33 mouse cellular contexts compared by ENCODE assay signal in the genomic region with DNA sequence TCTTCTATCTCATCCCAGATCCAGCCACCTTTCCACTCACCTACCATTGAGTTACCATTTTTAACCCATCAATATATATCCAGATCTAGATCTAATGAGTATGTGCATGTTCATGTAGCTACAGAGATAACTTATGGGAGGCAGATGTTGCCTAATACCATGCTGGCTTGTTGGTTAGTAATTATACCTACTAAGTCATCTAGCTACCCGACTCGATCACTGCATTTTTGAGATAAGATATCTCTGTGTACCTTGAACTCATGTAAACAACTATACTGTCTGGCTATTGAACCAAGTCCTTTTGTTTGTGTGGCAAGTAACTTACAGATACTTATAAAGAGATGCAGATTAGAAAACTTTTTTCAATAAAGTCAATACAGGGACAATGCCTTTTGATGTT. TPM values are rescaled to one million over a fixed set of nuclear protein-coding genes. Genes with fewer than 3 reads are reported as not detected.
"Had no signal": no experiment of that assay in that cellular context is flagged by ENCODE, and none has a peak within 500 bp of the region (broad histone marks: within the 10 kb centered on the region; RNA-seq: fewer than 3 reads in every experiment).

No protein-coding gene starts in this region.

- DNase-seq: heart, postnatal 10 days; heart, postnatal 14 days; heart, postnatal 36 days; heart, postnatal 4 days; kidney, adult 11 months; kidney, adult 18-20 months; kidney, adult 2 months; kidney, adult 8-10 months; kidney, adult 9 months; kidney, postnatal 10 days; kidney, postnatal 14 days; kidney, postnatal 25 days; kidney, postnatal 36 days; kidney, postnatal 4 days; layer of hippocampus, adult 9-11 months; layer of hippocampus, postnatal 36 days had no signal

- H3K4me1 ChIP-seq: heart, embryonic 10.5 days; heart, embryonic 12.5 days; heart, embryonic 13.5 days; heart, embryonic 15.5 days; hindbrain, embryonic 10.5 days; hindbrain, embryonic 12.5 days; hindbrain, embryonic 13.5 days; hindbrain, embryonic 15.5 days; kidney, embryonic 15.5 days had no signal

- H3K27ac ChIP-seq: heart, embryonic 10.5 days; heart, embryonic 13.5 days; heart, embryonic 15.5 days; hindbrain, embryonic 10.5 days; hindbrain, embryonic 12.5 days; hindbrain, embryonic 13.5 days; hindbrain, embryonic 14.5 days; hindbrain, embryonic 15.5 days; hindbrain, postnatal 0 days; kidney, embryonic 15.5 days; kidney, postnatal 0 days; layer of hippocampus, adult 2 months; left cerebral cortex, adult 2 months had no signal

- H3K27me3 ChIP-seq: heart, embryonic 12.5 days; heart, embryonic 13.5 days; heart, embryonic 15.5 days; hindbrain, embryonic 12.5 days; hindbrain, embryonic 13.5 days; hindbrain, embryonic 15.5 days; kidney, embryonic 15.5 days had no signal

- H3K4me3 ChIP-seq: heart, embryonic 10.5 days; heart, embryonic 12.5 days; heart, embryonic 13.5 days; heart, embryonic 15.5 days; hindbrain, embryonic 10.5 days; hindbrain, embryonic 12.5 days; hindbrain, embryonic 13.5 days; hindbrain, embryonic 15.5 days; kidney, embryonic 15.5 days; layer of hippocampus, adult 2 months; left cerebral cortex, adult 2 months had no signal

- ATAC-seq: hindbrain, embryonic 16.5 days; hindbrain, postnatal 0 days; inflammation-experienced regulatory T-cells, adult 6 months had no signal

- H3K9ac ChIP-seq: heart, embryonic 12.5 days; heart, embryonic 13.5 days; heart, embryonic 15.5 days; hindbrain, embryonic 12.5 days; hindbrain, embryonic 13.5 days; hindbrain, embryonic 14.5 days; hindbrain, embryonic 15.5 days; kidney, embryonic 15.5 days had no signal

- H3K36me3 ChIP-seq: heart, embryonic 10.5 days; heart, embryonic 12.5 days; heart, embryonic 13.5 days; heart, embryonic 15.5 days; hindbrain, embryonic 10.5 days; hindbrain, embryonic 12.5 days; hindbrain, embryonic 13.5 days; hindbrain, embryonic 15.5 days; kidney, embryonic 15.5 days had no signal

- H3K9me3 ChIP-seq: heart, embryonic 10.5 days; heart, embryonic 12.5 days; heart, embryonic 13.5 days; heart, embryonic 15.5 days; hindbrain, embryonic 10.5 days; hindbrain, embryonic 12.5 days; hindbrain, embryonic 13.5 days; hindbrain, embryonic 15.5 days; kidney, embryonic 15.5 days had no signal

- H3K4me2 ChIP-seq: heart, embryonic 11.5 days; heart, embryonic 12.5 days; heart, embryonic 13.5 days; heart, embryonic 15.5 days; hindbrain, embryonic 12.5 days; hindbrain, embryonic 13.5 days; hindbrain, embryonic 14.5 days; hindbrain, embryonic 15.5 days; kidney, embryonic 15.5 days had no signal

RNA-seq across cellular contexts. Expression of a gene that starts 59.9 kb away (rescaled TPM):
- polyA plus RNA-seq: inflammation-experienced regulatory T-cells, adult 6 months had no signal
